Mouse (Mus musculus) urinary bladder, postnatal 4 days (tissue): ENCODE measurements around the gene Klrb1c.
"Not testable (repeated sequence)": the region's sequence is repeated elsewhere in the genome, so short reads cannot be mapped to it uniquely, and the experiment has no call there.

Source experiments
- DNase-seq, 2 experiments: peaks; one replicate each; pipeline ENCODE4 v3.0.0; 2021 to 2022; ENCODE audit warnings: low spot score in 2 of 2

Klrb1c gene

GRCm38 (mm10) chr6:128755402-128755763, 33.6 kb downstream of the Klrb1c start:
- not testable (repeated sequence) for DNase-seq

DNA sequence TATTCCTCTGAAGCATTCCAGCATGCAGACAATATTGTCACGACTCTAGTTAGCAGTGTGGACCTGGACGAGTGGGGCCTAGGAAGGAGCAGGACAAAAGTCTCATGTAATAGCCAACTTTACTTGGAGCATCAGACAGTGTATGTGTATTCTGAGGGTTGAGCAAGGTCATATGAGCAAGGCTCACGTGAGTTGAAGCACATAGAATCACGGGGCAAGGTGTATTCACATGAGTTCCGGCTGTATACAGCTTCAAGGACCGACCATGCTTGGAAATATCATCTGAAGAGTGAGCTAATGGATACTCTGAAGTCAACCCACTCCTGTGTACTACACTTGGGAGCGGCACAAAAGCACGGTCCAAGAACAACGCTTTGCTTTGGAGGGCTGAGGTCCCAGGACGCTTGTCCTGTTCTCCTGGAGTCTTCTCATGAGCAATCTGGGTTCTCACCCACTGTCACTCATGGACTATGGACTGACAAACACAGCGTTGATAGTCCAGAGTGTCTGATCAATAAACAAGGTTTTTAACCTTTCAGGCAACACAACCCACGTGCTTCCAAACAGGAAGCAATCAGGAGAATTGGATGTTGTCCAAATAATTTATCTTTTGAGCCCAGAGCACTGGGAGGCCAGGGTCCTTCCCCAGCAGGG, 34.1 kb downstream of the Klrb1c start:
- not testable (repeated sequence) for DNase-seq

- not testable (repeated sequence) for DNase-seq
These were observed 34.8 kb downstream of the Klrb1c start for GRCm38 (mm10) chr6:128754265-128754664.

- DNase-seq, result peak; percentile 65 to 80
These were observed 35.3 kb downstream of the Klrb1c start for GRCm38 (mm10) chr6:128753610-128754224.

GRCm38 (mm10) chr6:128747006-128747405, 42.0 kb downstream of the Klrb1c start:
- DNase-seq, result not testable (repeated sequence)

GRCm38 (mm10) chr6:128737445-128737844, 51.6 kb downstream of the Klrb1c start:
- DNase-seq, result no peak

- no peak for DNase-seq
These were observed 52.9 kb downstream of the Klrb1c start for GRCm38 (mm10) chr6:128736100-128736499.

DNA sequence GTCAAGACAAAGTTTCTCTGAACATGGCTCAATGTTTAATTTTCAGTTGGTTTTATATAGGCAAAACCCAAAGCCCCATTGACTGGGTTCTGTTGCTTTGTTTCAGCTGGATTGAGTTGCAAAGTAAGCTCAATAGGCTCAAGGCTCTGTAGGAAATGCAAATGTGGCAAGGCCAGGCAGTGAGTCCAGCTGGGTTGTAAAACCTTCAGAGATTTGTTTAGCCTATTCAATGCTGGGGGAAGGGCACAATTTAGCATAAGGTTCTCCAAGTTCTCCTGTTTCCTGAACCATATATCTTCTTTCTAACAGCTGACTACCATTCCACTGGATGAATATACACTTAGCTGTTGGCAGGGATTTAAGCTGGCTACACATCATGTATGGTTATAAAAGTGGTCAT, 54.1 kb downstream of the Klrb1c start:
- DNase-seq, result no peak

DNA sequence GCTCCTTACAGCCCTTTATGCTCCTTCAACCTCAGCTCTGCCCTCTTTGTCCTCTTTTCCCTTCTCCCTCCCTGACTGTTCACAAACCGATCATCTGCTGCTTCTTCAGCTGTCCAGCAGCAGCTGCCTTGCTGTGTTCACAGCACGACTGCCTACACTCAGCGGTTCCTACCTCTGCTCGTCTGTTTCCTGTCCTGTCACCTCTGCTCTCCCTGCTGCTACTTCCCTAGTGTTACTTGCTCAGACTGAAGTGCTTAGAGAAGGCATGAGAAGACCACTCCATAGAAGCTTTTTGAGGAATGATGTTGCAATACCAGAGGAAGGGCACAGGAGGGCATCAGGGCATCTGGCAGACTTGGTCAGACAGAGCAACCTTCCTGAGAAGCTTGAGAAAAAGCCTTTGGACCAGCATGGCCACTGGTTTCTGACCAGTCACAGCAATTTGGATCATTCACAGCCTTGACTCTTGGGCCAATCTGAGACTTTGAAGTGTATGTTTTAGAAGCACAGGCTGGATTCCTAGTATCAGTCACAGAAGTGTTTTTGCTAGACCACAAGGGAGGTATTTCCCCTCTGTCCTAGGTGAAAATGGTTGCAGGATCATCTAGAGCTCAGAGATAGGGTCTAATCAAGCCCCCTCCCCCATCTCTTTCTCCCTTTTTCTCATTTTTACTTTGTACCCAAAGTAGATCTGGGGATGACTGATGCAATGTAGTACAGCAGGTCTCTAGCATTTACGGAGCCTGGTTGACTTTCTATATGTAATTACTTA, 54.9 kb downstream of the Klrb1c start:
- no peak for DNase-seq

- no peak for DNase-seq
These were observed 57.0 kb downstream of the Klrb1c start for GRCm38 (mm10) chr6:128732032-128732431.
